Mouse (Mus musculus) spleen, adult 2 months (tissue): ENCODE measurements at regions not wholly inside any gene's neighbourhood (a gene's known extent, or its start where the extent isn't known, plus 50 kb on each side); places are given as distances from the start of the nearest gene placed in this dataset.

Experiments used
- CTCF ChIP-seq: fragments of 200-500 bp; IDR thresholded peaks from 2 replicates; pipeline ENCODE4 v1.5.1; 2011; ENCODE audit warnings: mild to moderate bottlenecking, inconsistent platforms; ENCODE audit not compliant: insufficient read depth, insufficient read length, insufficient replicate concordance; ENCODE audit errors: extremely low read depth
- POLR2A ChIP-seq: fragments of 200-500 bp; IDR thresholded peaks from 2 replicates; pipeline ENCODE4 v1.6.1; 2011; ENCODE audit warnings: low read depth, low read length, inconsistent platforms

GRCm38 (mm10) chr12:35357901-35358300 is 176.9 kb downstream of the Ahr start:
- TF ChIP-seq POLR2A (no peak), CTCF (no peak)
